Mouse (Mus musculus): ENCODE results near the gene Plcb3.

- TF ChIP-seq CTCF (IDR thresholded peaks at IDR 0.05; ENCODE audit: borderline replicate concordance, control insufficient read depth, extremely low read depth, insufficient read depth, low read length, poor library complexity) (peak; percentile 34; the same call in 1 of the 2 replicates), POLR2A (IDR thresholded peaks at IDR 0.05; ENCODE audit: control insufficient read depth, extremely low read depth, insufficient read depth, low read length, poor library complexity) (no peak; the same call in 1 of the 2 replicates)
Observed at GRCm38 (mm10) chr19:6941372-6942248, 34.7 kb downstream of the Plcb3 start, which contains the start of gene Bad.

Data from thymus, adult 2 months (tissue).